Mouse (Mus musculus): ENCODE data around the gene Pglyrp2.

DNA sequence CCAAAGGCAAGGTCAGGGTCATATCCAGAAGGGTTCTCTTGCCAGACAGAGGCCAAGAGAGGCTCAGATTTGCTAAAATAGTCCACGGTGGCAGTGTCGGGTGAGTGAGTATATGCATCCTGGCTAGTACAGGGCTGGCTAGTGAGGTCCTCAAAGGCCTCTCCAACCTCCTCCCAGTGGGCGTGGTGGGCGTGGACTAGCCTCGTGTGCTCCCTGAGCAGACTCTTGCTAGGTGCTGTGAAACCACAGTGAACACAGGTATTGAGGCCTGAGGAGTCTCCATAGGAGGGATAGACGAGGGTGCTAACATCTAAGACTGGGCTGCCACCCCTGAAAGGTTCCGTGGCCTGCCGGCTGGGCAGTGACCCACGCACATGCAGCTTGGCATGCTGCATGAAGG, 46.8 kb downstream of the Pglyrp2 start:
- TF ChIP-seq CTCF (IDR thresholded peaks at IDR 0.05; ENCODE audit: extremely low read depth, insufficient read depth, insufficient read length, insufficient replicate concordance), result no peak
- TF ChIP-seq POLR2A (IDR thresholded peaks at IDR 0.05; ENCODE audit: low read depth, low read length), result no peak
